Mouse (Mus musculus): ENCODE results near the gene Plekhb1.

- no peak for TF ChIP-seq ZNF384 (IDR thresholded peaks at IDR 0.05; ENCODE audit: low read depth, low read length)
- TF ChIP-seq ZC3H11A (IDR thresholded peaks at IDR 0.05; ENCODE audit: borderline replicate concordance, low read depth, low read length) = no peak
Observed at GRCm38 (mm10) chr7:100600211-100600610, 62.0 kb downstream of the Plekhb1 start.
